Mouse (Mus musculus) kidney, postnatal 36 days (tissue): ENCODE results near the gene Nuak1.

Experiments used
- DNase-seq, 2 experiments: peaks; one replicate each; pipeline ENCODE4 v3.0.0; 2021 to 2022; ENCODE audit warnings: mixed read lengths in 2 of 2

Nuak1 gene

GRCm38 (mm10) chr10:84376346-84376745 lies 64.1 kb downstream of the Nuak1 start:
- no peak for DNase-seq

- DNase-seq, result no peak
Measured at GRCm38 (mm10) chr10:84374996-84375395, 65.4 kb downstream of the Nuak1 start.

DNA sequence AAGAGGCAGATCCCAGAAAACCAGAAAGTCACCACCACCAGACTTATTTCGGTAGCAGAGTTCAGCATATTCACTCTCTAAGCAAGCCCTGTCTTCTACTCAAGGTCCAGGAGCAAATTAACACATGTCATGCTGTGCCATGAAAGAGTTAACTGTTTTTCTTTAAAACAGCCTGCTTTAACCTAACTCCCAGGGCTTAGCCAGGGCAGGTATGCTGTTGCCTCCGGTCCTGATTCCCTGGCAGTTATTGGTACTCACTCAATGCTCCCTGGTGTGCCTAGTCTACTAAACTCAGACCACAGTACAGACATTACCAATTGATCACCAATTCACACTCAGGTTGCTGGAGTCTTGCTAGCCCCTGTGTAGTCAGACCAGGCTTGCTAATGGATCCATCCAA lies 66.9 kb downstream of the Nuak1 start:
- no peak for DNase-seq

DNA sequence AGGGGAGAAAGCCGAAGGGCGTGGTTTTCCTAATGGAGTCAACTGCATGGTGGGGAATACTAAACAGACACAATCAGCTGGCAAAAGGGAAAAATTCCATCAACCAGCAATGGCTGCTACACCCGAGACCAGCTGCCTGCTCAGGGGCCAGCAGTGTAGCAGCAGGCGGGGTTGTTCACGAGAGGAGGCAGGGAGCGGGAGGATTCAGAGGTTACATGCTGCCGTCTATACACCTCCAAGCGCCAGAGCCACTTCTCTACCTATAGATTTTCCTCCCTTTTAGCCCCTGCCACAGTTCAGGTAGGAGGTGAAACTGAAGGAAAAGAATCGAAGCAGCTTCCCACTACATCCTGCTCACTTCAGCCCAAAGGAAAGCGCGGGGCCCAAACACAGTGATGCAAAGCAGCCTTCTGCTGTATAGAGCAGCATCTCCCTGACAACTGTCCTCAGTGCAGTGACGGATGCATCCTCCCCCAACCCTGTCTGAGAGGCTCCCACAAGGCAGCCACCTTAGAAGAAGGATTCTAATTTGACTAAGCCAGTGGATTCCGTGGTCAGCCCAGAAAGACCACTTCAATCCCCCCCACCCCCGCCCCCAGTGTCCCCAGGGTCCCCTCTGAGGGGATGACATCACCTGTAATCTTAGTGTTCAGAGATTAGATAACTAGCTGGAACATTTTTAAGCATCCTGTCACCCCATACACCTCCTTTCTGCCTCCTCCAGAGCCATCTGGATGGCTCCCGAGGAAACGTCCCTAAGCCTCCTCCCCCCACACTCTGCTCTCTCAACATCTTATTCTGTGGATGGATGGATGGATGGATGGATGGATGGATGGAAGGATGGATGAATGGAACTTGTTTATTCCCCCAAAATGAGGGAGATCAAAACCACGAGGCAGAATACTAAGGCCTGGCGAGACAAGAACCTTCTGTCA lies 68.0 kb downstream of the Nuak1 start:
- no peak for DNase-seq

- DNase-seq, result no peak
Measured at GRCm38 (mm10) chr10:84371681-84372160, 68.7 kb downstream of the Nuak1 start.

DNA sequence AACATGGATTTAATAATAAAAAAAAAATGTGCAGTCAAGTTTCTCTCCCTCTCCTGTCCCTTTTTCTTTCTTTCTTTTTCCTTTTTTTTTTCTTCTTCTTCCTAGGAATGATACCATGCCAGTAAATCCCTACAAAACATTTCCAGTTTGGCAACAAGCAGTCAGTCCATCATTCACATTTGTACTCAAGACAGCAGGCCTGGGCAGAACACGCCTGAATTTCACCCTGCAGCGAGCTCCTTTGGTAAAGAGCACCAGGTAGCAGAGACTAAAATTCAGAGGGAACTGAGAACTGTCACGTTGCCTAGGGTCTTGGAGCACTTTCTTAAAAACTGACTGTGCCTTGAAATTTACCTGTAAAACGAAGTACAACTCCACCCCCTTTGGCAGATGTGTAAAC lies 69.2 kb downstream of the Nuak1 start:
- no peak for DNase-seq

DNA sequence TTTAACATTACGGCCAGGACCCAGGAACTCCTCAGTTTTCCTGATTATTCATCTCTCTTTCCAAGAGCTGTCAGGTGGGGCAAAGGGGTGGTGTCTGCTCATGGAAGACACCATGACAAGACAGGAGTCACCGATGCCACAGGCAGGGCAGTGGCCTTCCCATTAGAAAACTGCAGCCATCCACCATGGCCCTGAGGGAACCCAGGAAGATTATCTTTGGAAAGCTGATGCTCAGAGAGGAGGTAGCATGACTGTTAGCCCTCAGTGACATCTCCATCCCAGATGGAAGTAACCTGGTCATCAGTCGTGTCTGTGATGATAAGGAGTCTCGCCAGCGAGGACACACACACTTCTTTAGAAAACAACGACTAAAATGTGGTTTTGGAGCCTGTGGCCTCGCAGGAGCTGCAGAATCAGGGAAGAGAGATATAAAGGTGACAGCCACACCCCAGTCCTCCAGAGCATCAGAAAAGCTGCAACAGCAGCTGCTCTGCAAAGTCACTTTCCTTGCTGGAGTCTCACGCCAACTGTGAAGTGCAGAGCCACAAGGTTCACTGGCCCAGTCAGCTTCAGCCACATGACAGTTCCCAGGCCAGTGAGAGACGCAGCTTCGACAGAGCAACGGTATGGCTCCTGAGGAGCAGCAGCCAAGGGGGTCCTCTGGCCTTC lies 70.6 kb downstream of the Nuak1 start:
- no peak for DNase-seq

DNA sequence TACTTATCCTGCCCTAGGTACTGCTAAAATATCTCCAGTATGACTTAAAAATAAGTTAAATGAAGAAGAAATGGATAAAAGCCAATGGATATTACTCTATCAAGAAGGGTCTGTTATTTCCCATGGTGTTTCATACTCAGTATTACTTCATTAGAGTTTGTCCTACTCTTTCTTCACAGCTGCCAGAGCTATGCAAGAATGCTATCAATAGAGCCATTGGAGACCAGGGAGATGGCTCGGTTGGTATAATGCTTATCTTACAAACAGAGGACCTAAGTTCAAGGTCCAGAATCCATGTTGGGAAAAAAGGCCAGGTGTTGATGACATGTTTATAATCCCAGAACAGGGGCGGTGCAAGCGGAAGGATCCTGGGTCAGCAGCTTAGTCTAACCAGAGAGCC lies 72.2 kb downstream of the Nuak1 start:
- no peak for DNase-seq

GRCm38 (mm10) chr10:84365166-84365865 lies 75.1 kb downstream of the Nuak1 start:
- DNase-seq, result no peak

DNA sequence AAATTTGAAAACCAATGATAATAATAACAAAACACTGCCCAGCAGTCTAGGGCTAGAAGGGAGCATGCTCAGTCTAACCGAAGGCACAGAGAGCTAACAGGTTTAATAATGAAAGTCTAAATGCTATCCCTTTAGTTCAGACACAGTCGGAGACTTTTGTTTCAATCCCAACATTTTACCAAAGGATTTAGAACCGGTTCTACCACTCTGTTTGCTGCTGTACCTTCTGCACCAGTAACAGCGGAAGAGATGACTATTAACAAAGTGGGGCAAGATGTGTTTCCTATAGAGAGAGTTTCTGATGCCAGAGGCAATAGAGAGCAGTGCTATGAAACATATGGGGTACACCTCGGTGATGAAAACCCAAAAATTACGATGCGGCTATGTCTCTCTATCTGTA lies 76.6 kb downstream of the Nuak1 start:
- no peak for DNase-seq

GRCm38 (mm10) chr10:84360953-84361352 lies 79.4 kb downstream of the Nuak1 start:
- DNase-seq, result no peak

GRCm38 (mm10) chr10:84360391-84360790 lies 80.0 kb downstream of the Nuak1 start:
- no peak for DNase-seq

DNA sequence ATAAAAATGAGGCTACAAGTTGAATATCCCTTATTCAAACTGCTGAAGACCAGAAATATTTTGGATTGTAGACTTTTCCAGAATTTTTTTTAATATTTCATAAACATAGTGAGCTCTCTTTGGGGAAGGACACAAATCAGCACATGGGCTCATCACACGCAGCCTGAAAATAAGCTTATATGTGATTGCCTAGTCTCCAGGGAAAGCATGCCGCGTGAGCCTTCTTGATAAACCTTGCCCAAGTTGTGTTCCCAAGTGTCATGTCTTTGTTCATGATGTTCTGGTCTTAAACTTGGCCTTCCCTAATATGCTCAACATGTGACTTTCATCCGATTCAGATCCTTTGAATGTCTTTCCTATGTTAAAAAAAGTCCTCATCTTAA lies 81.7 kb downstream of the Nuak1 start:
- no peak for DNase-seq

- no peak for DNase-seq
Measured at GRCm38 (mm10) chr10:84357997-84358737, 82.2 kb downstream of the Nuak1 start.

DNA sequence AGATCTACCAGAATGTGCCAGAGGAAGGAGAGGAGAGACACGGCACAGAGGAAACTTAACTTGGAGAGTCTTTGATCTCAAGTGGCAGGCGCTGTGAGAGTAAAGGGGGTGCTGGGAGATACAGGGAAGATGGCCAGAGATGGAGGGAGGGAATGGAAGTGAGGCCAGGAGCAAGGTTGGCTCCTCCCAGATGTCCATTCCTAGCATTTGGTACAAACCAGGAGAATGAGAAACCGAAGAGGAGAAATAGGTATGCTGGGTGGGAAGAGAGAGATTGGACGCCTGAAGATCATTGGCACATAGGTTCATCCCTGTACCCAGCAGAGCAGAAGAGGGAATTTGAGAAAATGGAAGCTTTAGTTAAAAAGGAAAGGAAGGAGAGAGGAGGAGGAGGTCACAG lies 82.8 kb downstream of the Nuak1 start:
- no peak for DNase-seq

- DNase-seq, result no peak
Measured at GRCm38 (mm10) chr10:84354323-84354722, 86.1 kb downstream of the Nuak1 start.

DNA sequence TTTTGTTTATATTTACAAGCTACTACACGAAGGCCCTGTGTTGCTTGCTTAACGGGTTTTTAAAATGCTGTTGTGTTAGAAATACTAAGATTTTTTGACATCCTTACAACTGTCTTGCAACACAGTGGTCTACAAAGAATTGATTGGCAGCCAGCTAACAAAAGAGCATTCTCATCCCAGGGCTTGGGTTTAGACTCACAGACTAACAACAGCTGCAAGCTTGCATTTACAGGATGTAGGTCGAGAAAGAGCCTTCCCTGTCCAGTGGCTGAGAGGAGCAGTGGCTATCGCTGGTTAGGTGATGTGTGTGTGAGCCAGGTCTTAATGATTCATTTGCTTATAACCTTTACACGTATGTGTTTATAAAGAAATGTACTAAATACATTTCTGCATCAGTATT lies 94.7 kb downstream of the Nuak1 start:
- no peak for DNase-seq

GRCm38 (mm10) chr10:84343536-84343935 lies 96.9 kb downstream of the Nuak1 start:
- no peak for DNase-seq

- DNase-seq, result peak; percentile 14 to 34
Measured at GRCm38 (mm10) chr10:84339456-84339855, 100.9 kb downstream of the Nuak1 start.

DNA sequence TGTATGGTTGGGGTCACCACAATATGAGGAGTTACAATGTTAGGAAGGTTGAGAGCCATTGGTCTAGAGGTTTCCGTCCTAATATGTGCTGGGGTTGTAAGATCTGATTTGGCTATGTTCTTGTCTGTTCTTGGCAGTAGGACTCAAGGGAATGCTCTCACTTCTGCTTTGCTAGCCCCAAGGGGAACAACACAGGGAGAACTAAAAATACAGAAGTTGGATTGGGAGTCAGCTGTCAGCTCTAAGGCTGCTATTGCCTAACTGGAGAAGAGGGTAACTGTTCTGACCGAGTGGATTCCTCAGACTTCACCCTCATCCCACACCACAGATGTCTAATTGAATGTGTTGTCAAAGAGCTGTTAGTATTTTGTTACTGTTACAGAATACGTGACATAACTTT lies 101.6 kb downstream of the Nuak1 start:
- DNase-seq, result peak in 1 of 2 experiments; percentile 23

GRCm38 (mm10) chr10:84335441-84335840 lies 105.0 kb downstream of the Nuak1 start:
- no peak for DNase-seq

- DNase-seq, result no peak
Measured at GRCm38 (mm10) chr10:84329822-84330221, 110.6 kb downstream of the Nuak1 start.

DNA sequence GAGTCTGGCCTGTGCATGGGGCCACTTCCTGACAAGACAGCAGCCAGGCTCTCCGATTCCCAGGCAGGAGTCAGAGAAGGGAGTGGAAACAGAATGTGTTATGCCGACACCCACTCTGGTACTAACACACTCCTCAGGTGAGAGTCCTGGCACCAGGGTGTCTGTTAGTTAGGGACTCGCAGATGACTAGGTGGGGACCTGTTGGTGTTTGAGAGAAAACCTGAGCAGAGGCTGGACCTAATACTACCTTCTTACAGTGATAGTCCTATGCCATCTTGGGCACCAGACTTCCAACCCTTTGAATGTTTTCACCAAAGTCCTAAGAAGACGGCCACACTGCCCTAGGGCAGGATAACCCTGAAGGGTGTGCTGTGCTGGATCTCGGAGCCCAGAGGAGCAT lies 111.1 kb downstream of the Nuak1 start:
- no peak for DNase-seq
